Mouse (Mus musculus): Measurements from ENCODE around the gene 4930404N11Rik. TPM values are rescaled to one million over a fixed set of nuclear protein-coding genes. Genes with fewer than 3 reads are reported as not detected.

4930404N11Rik gene
- 30.6 and 109 TPM in 2 replicates for polyA plus RNA-seq (2012; ENCODE audit: insufficient read depth, low replicate concordance)

- peaks cover 100% of the 10 kb centered on the region for H3K36me3 ChIP-seq (replicated peaks; ENCODE audit: low read length)
- H3K9me3 ChIP-seq, result no peaks in the 10 kb centered on the region
- H3K4me3 ChIP-seq (replicated peaks), result peak within 1 kb of the TSS; percentile 4
- no peaks in the 10 kb centered on the region for H3K27me3 ChIP-seq (replicated peaks)
- TF ChIP-seq FLI1 (IDR thresholded peaks at IDR 0.05; ENCODE audit: low read length) (no peak), GATA1 (IDR thresholded peaks at IDR 0.05; ENCODE audit: borderline replicate concordance, low read length) (no peak)
- H3K4me1 ChIP-seq, result peaks cover 81% of the 10 kb centered on the region
Observed at GRCm38 (mm10) chr10:81365672-81366476, at the start of gene 4930404N11Rik. Gene 4930404N11Rik (minus strand): TSS chr10:81365816.

DNA sequence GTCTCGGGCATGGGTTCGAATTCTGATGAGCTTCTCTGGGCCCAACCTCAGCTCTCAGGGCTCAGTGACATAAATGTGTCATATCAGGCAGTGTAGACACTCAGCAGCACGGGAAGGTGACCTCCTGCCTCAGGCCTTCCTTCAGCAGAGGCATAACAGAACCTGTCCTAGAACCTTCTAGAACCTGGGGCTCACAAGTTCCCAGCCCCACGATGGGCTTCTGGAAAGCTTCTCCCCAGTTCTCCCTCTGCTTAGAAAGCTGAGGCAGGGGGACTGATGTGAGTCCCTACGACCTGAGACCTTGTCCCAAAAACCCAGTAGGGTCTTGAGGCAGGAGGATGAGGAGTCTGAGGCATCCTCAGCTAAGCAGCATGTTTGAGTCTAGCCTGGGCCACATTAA, 49.5 kb upstream of the 4930404N11Rik start:
- TF ChIP-seq GATA1 (IDR thresholded peaks at IDR 0.05; ENCODE audit: borderline replicate concordance, low read length) (no peak), FLI1 (IDR thresholded peaks at IDR 0.05; ENCODE audit: low read length) (no peak)
- H3K36me3 ChIP-seq (replicated peaks; ENCODE audit: low read length), result peaks cover 86% of the 10 kb centered on the region

DNA sequence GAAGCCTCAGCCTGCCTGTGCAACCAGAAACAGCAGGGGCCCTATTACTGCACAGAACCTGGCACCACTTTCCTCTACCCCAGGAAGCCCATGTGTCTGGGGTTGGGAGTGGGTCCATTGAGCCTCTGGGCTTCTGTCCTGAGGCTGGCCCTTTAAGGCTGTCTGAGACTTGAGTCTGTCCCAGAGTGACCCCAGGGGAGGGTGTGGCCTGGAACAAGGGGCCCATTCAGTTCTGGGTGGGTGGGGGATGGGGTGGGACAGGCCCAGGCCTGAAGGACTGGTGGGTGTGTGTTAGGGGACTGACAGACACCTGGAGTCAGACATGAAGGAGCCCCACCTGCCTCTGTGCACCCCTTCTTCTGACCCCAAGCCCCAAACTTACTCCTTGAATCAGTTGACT, 49.1 kb upstream of the 4930404N11Rik start:
- peaks cover 81% of the 10 kb centered on the region for H3K36me3 ChIP-seq (replicated peaks; ENCODE audit: low read length)
- H3K4me3 ChIP-seq (replicated peaks), result no peak overlapping the region
- H3K27me3 ChIP-seq (replicated peaks), result no peaks in the 10 kb centered on the region
- peaks cover 95% of the 10 kb centered on the region for H3K4me1 ChIP-seq
- TF ChIP-seq GATA1 (IDR thresholded peaks at IDR 0.05; ENCODE audit: borderline replicate concordance, low read length) (no peak), FLI1 (IDR thresholded peaks at IDR 0.05; ENCODE audit: low read length) (no peak)
- H3K9me3 ChIP-seq, result no peaks in the 10 kb centered on the region

More for the DNA sequence above, 49.5 kb upstream of the 4930404N11Rik start:
- no peaks in the 10 kb centered on the region for H3K27me3 ChIP-seq (replicated peaks)
- H3K4me1 ChIP-seq, result peaks cover 95% of the 10 kb centered on the region
- no peaks in the 10 kb centered on the region for H3K9me3 ChIP-seq
- H3K4me3 ChIP-seq (replicated peaks), result no peak overlapping the region

GRCm38 (mm10) chr10:81413310-81414261, 48.0 kb upstream of the 4930404N11Rik start:
- H3K4me1 ChIP-seq, result peaks cover 95% of the 10 kb centered on the region
- peak overlapping the region; percentile 80 for H3K4me3 ChIP-seq (replicated peaks)

GRCm38 (mm10) chr10:81412586-81413309, 47.1 kb upstream of the 4930404N11Rik start:
- peaks cover 70% of the 10 kb centered on the region for H3K36me3 ChIP-seq (replicated peaks; ENCODE audit: low read length)
- H3K9me3 ChIP-seq, result no peaks in the 10 kb centered on the region
- no peaks in the 10 kb centered on the region for H3K27me3 ChIP-seq (replicated peaks)
- TF ChIP-seq GATA1 (IDR thresholded peaks at IDR 0.05; ENCODE audit: borderline replicate concordance, low read length), result no peak
- TF ChIP-seq FLI1 (IDR thresholded peaks at IDR 0.05; ENCODE audit: low read length), result no peak
- no peak overlapping the region for H3K4me3 ChIP-seq (replicated peaks)
- peaks cover 96% of the 10 kb centered on the region for H3K4me1 ChIP-seq

More at GRCm38 (mm10) chr10:81413310-81414261, 48.0 kb upstream of the 4930404N11Rik start:
- Histone ChIP-seq H3K9me3 (no peaks in the 10 kb centered on the region), H3K36me3 (replicated peaks; ENCODE audit: low read length) (peaks cover 70% of the 10 kb centered on the region), H3K27me3 (replicated peaks) (no peaks in the 10 kb centered on the region)
- TF ChIP-seq GATA1 (IDR thresholded peaks at IDR 0.05; ENCODE audit: borderline replicate concordance, low read length), result no peak
- TF ChIP-seq FLI1 (IDR thresholded peaks at IDR 0.05; ENCODE audit: low read length), result no peak

- Histone ChIP-seq H3K27me3 (replicated peaks) (no peaks in the 10 kb centered on the region), H3K4me3 (replicated peaks) (peak overlapping the region; percentile 92), H3K4me1 (peaks cover 96% of the 10 kb centered on the region), H3K9me3 (no peaks in the 10 kb centered on the region), H3K36me3 (replicated peaks; ENCODE audit: low read length) (peaks cover 67% of the 10 kb centered on the region)
- TF ChIP-seq GATA1 (IDR thresholded peaks at IDR 0.05; ENCODE audit: borderline replicate concordance, low read length) (no peak), FLI1 (IDR thresholded peaks at IDR 0.05; ENCODE audit: low read length) (no peak)
Observed at GRCm38 (mm10) chr10:81411471-81412400, 46.1 kb upstream of the 4930404N11Rik start.

GRCm38 (mm10) chr10:81410981-81411380, 45.4 kb upstream of the 4930404N11Rik start:
- H3K27me3 ChIP-seq (replicated peaks), result no peaks in the 10 kb centered on the region
- peak overlapping the region; percentile 92 for H3K4me3 ChIP-seq (replicated peaks)
- no peak for TF ChIP-seq FLI1 (IDR thresholded peaks at IDR 0.05; ENCODE audit: low read length)
- no peak for TF ChIP-seq GATA1 (IDR thresholded peaks at IDR 0.05; ENCODE audit: borderline replicate concordance, low read length)
- peaks cover 69% of the 10 kb centered on the region for H3K36me3 ChIP-seq (replicated peaks; ENCODE audit: low read length)
- peaks cover 100% of the 10 kb centered on the region for H3K4me1 ChIP-seq
- H3K9me3 ChIP-seq, result no peaks in the 10 kb centered on the region

GRCm38 (mm10) chr10:81410350-81410749, 44.7 kb upstream of the 4930404N11Rik start:
- Histone ChIP-seq H3K4me1 (peaks cover 100% of the 10 kb centered on the region), H3K4me3 (replicated peaks) (peak overlapping the region; percentile 92), H3K9me3 (no peaks in the 10 kb centered on the region), H3K36me3 (replicated peaks; ENCODE audit: low read length) (peaks cover 69% of the 10 kb centered on the region), H3K27me3 (replicated peaks) (no peaks in the 10 kb centered on the region)
- no peak for TF ChIP-seq GATA1 (IDR thresholded peaks at IDR 0.05; ENCODE audit: borderline replicate concordance, low read length)
- TF ChIP-seq FLI1 (IDR thresholded peaks at IDR 0.05; ENCODE audit: low read length), result no peak

Data from megakaryocyte, embryonic 14.5 days (primary cell).